Mouse (Mus musculus) left cerebral cortex, postnatal 25 days (tissue): ENCODE data around the gene Mknk2. TPM values are rescaled to one million over a fixed set of nuclear protein-coding genes. Genes with fewer than 3 reads are reported as not detected.
"Not testable (repeated sequence)": the region's sequence is repeated elsewhere in the genome, so short reads cannot be mapped to it uniquely, and the experiment has no call there.

Experiments used
- DNase-seq, 2 experiments: peaks; one replicate each; pipeline ENCODE4 v3.0.0; 2022; ENCODE audit warnings: low spot score in 2 of 2, mixed read lengths in 1 of 2
- intact Hi-C: fragments of 180-260 bp; cut with DNase I; formaldehyde crosslinking; loops from one replicate; pipeline ENCODE4 v1.15.1; 2025
- total RNA-seq, 2 experiments: library from RNA; stranded (reverse); gene quantifications; 2 replicates each; pipeline ENCODE4 v1.2.3; 2021

Gene Mknk2
- total RNA-seq, 2 experiments from 2014 or later, result 35.3 to 44.0 TPM

DNA sequence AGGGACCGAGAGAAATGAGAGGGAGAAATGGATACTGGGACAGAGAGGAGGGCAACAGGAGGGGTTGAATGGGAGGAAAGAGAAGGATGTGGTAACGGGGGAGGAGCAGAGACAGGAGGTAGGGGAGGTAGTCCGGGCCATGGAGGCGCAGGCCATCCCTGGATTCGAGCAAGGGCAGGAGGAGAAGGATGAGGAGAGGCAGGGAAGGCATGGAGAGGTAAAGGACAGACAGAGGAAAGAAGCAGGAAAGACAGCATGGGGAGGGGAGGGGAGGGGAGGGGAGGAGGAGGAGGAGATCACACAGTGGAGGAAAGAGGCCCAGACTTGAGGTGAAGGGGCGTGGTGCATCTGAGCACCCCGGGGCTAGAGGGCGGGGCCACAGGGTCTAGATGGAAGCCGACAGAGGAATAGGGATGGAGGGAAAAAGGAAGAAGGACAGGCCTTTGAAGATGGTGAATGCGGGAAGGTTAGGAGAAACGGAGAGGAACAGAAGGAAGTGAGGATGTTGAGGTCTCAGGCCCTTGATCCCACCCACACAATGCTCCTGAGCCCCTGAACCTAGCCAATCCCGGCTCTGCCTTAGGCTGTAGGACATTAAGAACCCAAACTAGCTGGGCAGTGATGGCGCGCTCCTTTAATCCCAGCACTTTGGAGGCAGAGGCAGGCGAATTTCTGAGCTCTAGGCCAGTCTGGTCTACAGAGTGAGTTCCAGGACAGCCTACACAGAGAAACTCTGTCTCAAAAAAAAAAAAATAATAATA lies 20.9 kb downstream of the Mknk2 start, which contains the start of gene Btbd2:
Btbd2 (minus strand) TSS at position 209 of the 761 bp plus-strand sequence.
- intact Hi-C loops, result loop anchor here (2.0 to 5.0 kb wide), 3 partner anchors 18 to 80 kb away; partner anchors contain the start of genes Csnk1g2 and Klf16
- DNase-seq, result no peak

DNA sequence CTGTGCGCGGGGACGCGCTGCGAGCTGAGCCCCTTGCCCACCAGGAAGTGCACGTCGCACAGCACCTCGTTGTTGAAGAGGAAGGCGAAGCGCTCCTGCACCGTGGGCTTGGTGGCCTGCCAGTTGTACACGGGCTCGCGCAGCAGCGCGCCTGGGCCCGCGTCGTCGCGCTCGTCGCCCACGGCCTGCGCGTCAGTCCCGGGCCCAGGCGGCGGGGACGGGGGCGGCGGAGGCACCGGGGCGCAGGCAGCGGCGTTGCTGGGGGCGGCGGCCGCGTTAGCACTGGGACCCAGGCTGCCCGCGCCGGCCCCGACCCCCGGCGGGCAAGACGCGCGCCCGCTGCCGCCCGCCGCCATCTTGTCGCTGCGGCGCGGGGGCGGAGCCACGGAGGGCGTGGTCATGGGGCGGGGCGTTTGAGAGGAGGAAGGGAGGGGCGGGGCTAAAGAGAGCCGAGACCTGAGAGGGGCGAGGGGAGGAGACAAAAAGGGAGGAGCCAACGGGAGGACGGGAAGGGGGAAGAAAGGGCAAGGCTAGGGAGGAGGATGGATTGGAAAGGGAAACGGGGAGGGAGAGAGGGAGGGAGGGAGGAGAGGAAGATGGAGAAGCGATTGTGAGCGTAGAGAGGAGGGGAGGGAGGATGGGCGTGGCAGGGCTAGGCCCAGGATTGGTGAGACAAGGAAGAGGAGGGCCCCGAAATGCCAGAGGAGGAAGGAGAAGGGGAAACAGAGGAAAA lies 21.6 kb downstream of the Mknk2 start:
- intact Hi-C loops, result loop anchor here (2.0 to 5.0 kb wide), 3 partner anchors 19 to 79 kb away; partner anchors contain the start of genes Csnk1g2 and Klf16
- DNase-seq, result peak; percentile 89 to 97

DNA sequence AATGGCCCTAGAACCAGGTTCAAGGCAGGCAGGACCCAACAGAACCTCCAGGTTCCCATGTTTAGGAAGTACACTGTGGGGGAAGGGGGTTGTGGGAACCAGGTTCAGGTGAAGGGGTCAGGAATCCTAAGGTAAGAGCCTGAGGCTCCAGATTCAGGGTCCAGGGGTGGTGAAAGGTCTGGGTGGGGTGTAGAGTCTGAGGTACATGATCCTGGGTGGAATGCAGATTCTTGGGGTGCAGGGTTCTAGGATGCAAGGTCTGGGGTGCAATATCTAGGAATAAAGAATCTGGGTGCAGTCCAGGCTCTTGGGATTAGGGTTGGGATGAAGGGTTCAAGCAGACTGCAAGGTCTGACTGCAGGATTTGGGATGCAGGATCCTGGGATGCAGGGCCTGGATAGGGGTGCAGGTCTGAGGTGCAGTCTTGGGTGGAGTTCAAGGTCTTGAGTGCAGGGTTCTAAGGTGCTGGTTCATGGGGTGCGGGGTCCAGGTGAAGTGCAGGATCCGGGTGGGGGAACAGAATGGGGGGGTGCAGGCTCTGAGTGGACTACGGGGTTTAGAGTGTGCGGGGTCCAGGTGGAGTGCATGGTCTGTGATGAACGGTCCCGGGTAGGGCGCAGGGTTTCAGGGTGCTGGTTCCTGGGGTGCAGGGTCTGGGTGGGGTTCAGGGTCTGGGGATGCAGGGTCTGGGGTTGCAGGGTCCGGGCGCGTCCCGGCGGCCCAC lies 22.3 kb downstream of the Mknk2 start:
- DNase-seq, result no peak
- intact Hi-C loops, result loop anchor here (2.0 to 5.0 kb wide), 3 partner anchors 19 to 78 kb away; partner anchors contain the start of genes Csnk1g2 and Klf16

DNA sequence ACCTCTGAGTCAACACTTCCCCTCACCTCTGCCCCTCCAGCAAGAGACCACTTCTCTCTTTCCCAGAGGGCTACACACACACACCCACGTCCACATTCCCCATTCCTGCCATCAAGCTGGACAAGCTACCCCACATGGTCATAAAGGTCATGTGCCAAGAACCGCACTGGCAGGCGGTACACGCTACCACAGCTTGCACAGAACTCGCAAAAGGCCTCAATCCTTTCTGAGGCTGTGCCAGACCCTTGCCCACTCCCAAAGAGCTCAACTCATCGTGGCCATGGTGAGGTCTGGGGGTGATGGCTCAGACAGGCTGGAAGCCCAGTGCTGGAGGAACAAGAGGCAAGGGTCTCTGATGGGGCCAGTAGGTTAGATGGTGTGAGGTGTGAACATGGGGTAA lies 23.0 kb downstream of the Mknk2 start:
- intact Hi-C loops, result loop anchor here (5.0 kb wide), 2 partner anchors 33 to 78 kb away; partner anchors contain the start of genes Csnk1g2 and Klf16
- DNase-seq, result no peak

DNA sequence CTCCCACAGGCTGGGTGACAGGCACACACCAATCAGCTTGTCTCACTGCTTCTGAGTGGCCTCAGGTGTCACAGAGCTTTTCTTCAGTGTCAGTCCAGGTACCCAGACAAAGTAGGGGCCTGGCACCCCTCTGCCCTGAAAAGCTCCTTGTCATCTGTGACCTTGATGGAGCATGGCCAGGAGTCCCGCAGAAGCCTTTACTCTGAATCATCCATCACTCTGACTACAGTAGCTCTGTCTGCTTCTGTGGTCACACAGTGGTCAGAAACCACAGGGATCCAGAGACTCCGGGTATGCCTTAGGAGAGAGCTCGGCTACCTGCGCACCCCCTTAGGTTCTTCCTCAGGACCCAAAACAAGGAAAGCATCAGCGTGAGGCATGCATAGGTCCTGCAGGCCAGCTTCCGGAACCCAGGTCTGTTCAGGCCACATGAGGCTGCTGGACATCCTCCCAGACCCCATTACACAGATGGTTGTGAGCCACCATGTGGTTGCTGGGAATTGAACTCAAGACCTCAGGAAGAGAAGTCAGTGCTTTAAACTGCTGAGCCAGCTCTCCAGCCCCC lies 24.7 kb downstream of the Mknk2 start:
- DNase-seq, result no peak
- intact Hi-C loops, result no loop called here

DNA sequence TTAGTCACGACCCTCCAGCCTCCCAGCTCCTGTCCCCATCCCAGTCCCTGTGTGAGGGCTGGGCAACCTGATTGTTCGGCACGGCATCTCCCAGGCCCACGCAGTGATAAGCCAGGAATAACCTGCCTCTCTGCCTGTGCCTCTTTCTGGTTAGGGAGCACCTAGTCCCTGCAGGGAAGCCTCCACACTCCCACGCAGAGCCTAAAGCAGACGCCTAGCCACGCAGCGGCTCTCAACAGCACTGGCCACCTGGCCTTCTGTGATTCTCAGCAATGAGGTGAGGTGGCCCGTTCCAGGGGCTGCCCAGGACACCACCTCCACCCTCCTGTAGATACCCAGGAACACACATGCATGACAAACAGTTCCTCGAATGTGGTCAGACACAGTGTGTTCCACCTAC lies 27.5 kb downstream of the Mknk2 start:
- peak; percentile 35 to 65 for DNase-seq
- intact Hi-C loops, result no loop called here

DNA sequence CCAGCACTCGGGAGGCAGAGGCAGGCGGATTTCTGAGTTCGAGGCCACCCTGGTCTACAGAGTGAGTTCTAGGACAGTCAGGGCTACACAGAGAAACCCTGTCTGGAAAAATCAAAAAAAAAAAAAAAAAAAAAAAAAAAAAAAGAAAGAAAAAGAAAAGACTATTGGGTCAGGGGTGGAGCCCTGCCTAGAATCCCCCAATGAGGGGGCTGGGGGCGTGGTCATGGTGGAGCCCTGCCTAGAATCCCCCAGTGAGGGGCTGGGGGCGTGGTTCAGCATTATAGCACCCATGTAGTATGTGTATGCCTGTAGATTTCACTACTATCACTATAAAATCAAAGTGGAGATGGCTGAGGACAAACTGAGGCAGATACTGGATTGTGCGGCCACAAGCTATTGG lies 28.0 kb downstream of the Mknk2 start:
- intact Hi-C loops, DNase-seq: not testable (repeated sequence)

DNA sequence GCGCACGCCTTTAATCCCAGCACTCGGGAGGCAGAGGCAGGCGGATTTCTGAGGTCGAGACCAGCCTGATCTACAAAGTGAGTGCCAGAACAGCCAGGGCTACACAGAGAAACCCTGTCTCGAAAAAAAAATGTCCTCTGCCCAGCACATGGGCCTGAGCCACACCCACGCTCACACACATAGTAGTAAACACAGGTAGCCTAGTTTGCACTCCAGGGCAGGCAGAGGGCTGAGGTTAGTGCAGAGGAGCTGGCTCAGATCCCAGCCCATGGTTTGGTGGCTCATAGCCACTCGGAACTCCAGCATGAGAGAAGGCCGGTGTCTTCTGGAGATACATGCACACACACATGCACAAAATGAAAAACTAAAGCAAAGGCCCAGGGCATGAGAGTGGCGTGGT lies 31.0 kb downstream of the Mknk2 start:
- intact Hi-C loops, result no loop called here
- no peak for DNase-seq

DNA sequence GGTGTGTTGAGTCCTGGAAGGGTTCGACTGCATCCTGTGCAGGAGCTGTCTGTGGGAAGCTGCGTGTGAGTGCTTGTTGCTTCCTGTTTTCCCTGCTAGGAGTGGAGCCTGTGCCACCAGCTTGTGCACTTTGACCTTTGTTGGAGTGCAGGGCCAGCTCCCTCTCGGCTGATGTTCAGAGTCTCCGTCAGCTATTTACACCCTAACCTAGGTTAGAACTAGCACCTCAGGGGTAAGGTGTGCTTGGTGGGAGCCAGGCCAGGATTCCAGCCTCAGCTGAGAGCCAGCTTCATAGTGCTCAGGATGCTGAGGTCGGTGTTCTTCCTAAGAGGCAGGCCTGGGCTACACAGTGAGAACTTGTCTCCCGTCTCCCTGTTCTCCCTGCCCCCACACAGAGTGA lies 42.6 kb downstream of the Mknk2 start:
- intact Hi-C loops, result no loop called here
- DNase-seq, result no peak

DNA sequence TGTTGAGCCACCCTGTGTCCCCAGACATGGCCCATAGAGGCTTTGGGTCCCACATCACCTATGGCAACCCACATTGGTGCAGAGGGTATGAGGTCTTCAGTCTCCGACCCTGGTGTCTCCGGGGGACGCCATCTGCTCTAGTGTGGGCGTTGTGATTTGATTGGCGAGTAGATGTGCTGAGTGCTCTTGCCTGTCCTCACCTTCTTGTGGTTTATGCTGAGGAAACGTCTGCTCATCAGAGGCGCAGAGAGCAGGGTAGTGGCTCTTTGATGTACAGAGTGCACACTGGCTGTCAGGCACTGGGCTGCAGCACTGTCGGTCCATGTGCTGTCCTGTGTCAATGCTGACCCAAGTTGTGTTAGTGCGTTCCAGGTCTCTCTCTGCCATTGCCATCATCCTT lies 49.0 kb downstream of the Mknk2 start:
- intact Hi-C loops, result no loop called here
- DNase-seq, result no peak

DNA sequence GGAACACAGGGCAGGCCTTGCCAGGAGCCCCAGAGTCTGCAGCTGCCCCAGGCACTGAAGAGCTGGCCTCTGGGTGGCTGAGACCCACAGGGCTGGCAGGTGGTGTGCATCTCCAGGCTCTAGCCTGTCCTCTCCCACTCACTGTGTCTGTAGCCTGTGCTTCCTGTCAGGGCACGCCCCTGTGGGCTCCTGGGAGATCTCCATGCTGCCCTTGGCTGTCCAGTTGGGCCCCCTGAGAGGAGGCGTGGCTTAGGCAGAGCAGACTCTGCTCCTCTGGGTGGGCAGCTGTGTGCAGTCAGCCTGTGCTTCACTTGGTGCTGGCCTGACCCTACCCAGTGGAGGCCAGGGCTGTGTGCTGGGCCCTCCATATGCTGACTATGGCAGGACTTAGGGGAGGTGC lies 50.2 kb downstream of the Mknk2 start:
- intact Hi-C loops, result no loop called here
- DNase-seq, result no peak

DNA sequence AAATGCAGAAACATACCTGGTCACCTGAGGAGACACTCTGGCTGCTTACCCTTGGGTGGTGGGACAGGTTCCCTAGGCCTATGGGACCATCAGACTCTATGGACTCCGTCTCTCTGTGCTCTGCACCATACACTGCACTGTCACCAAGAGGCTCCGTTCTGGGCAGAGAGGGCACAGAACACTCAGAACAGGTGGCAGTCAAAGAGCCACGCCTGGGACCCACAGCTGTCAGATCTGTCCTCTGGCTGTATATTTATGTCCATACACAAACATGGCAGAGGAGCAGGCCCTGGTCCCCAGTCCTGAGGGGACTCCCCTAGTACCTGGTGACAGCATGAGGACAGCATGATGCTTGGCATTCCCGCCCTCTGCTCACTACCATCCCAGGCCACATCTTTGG lies 52.1 kb downstream of the Mknk2 start:
- no peak for DNase-seq
- intact Hi-C loops, result no loop called here

DNA sequence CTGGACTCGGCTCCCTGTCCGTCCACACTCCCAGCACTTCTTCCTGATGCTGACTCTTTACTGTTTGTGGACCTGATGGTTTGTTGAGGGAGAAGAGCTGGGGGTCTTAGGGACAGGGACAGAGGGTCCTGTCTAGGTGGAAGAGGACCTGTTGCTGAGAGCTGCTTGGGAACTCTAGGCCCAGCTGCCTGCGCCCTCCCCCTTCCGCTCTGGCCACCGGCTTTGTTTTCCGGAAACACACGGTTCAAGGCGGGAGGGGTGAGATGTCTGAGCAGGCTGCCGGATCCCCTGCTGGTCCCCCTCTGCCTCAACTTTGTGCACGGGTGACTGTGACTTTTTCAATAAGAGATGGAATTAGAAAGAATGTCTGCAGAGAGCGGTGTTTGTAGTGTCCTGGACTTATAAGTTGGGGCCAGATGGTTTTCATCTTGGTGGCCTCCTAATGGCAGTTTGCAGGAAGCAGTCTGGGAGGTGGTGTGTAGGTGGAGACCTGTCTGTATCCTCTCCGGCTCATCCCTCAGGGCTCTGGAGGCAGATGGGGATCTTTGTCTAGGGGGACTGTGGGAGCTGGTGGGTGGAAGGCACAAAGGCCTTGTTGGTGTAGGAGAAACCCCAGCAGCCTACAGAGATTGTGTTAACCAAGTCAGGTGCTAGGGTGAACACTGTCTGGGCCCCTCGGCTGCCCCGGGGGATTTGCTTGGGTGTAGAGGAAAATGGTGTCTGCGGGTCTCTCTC lies 54.3 kb downstream of the Mknk2 start:
- peak in 1 of 2 experiments; percentile 62 for DNase-seq
- intact Hi-C loops, result loop anchor here (1.0 to 5.0 kb wide), 4 partner anchors 34 to 57 kb away; partner anchors contain the start of genes Btbd2 and Klf16

DNA sequence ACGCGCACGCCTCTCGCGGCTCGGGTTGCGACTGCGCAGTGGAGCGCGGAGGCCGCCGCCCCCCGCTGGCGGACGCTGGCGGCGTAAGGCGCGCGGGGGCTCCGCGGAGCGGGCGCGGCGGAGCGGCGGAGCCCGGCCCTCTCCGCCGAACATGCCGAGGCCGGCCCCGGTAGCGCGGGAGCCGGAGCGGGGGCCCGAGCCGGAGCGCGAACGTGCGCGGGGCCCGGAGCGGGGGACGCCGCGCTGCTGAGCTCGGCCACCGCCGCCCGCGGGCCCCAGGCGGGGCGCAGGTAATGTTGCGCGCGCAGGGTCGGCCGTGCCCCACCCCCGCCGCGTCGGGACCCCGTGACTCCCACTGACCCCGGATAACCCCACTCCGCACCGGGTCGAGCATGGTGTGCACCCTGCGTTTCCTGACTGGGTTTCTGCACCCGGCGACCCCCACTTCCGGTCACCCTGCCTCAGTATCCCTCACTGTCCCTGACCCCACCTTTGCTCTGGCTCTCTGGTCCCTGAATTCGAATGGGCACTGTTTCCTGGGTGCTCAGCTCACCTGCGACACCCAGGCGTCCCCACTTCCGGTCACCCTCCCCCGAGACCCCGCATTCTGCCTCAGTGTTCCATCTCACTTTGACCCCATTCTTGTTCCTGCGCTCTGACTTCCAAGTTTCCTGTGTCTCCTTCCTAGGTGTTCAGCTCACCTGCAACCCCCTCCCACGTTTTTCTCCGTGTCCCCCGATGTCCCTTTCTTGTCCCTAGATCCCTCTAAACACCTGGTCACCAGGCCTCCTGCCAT lies 55.1 kb downstream of the Mknk2 start, which contains the start of gene Csnk1g2:
Csnk1g2 (plus strand) TSS at position 178 of the 796 bp plus-strand sequence.
- peak in 1 of 2 experiments; percentile 30 for DNase-seq
- intact Hi-C loops, result loop anchor here (1.0 to 5.0 kb wide), 4 partner anchors 34 to 56 kb away; partner anchors contain the start of genes Btbd2 and Klf16

DNA sequence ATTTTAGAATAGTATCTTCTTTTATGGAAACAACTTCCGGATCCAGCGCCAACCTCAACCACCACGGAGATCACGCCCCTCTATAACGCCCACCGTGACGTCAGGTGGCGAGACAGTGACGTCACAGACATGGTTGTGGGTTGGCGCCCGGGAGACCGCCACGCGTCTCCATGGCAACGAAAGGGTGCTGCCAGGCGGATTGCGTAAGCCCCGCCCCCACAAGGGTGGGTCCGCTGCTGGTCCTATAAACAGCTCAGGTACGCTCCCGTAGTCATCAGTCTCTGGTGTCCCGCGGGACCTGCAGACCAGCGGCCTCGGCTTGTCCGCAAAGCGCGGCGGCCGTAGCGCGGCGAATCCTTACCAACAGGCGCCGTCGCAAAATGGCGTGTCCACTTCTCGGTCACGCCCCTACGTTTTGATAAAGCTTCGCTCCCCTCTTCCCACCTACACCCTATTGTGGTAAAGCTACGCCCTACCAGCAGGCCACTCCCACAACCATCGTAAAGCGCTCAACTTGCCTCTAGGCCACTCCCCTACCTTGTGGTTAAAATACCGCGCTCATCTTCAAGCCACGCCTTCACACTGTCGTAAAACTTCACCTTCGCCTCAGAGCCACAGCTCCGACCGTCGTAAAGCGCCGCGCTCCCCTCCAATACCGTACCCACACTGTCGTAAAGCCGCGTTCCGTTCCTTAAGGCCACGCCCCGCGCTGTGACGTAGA lies 55.8 kb downstream of the Mknk2 start:
- peak; percentile 100 for DNase-seq
- intact Hi-C loops, result loop anchor here (2.0 to 5.0 kb wide), 3 partner anchors 35 to 55 kb away; partner anchors contain the start of genes Btbd2 and Klf16

DNA sequence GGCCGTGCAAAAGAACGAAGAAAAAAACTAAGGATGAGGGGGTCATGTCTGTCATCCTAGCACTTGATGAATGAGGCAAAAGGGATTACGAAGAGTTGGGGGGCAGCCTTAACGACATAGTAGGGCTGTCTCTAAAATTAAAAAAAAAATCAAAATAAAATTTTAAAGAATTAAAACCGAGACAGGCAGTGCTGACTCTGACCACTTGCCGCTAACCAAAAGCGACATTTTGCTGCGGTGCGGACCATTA lies 56.3 kb downstream of the Mknk2 start:
- intact Hi-C loops, result loop anchor here (5.0 kb wide), 1 partner anchor 36 kb away; the partner anchor contains the start of gene Btbd2
- no peak for DNase-seq
